Mouse (Mus musculus) large intestine, adult 2 months (tissue): ENCODE measurements around the gene Pdcd2l. TPM values are rescaled to one million over a fixed set of nuclear protein-coding genes. Genes with fewer than 3 reads are reported as not detected.
"Not testable (repeated sequence)": the region's sequence is repeated elsewhere in the genome, so short reads cannot be mapped to it uniquely, and the experiment has no call there.

Source experiments
- DNase-seq: peaks from one replicate; pipeline ENCODE4 v3.0.0-alpha.2; 2012; ENCODE audit warnings: low read depth, low spot score
- WGBS: fragments of 180-500 bp; shearing (Covaris S2); methylation state at CpG from one replicate; pipeline ENCODE4 v1.1.7; 2018; 5-methylcytosine and 5-hydroxymethylcytosine counted together
- polyA plus RNA-seq: library from polyadenylated mRNA; depleted of rRNA; stranded (reverse); fragments of >200 nt; gene quantifications from 2 replicates; pipeline ENCODE4 v1.2.3, GENCODE M21; 2012

Pdcd2l gene
- polyA plus RNA-seq, 1 experiment = 20.1 TPM

GRCm38 (mm10) chr7:34215481-34215880 is 19.0 kb upstream of the Pdcd2l start:
- no peak for DNase-seq
- 54% methylated on average over 9 of the region's 9 CpGs for WGBS

GRCm38 (mm10) chr7:34214644-34215043 is 18.2 kb upstream of the Pdcd2l start:
- 90% methylated on average over 8 of the region's 8 CpGs for WGBS
- no peak for DNase-seq

- DNase-seq = no peak
- WGBS = 59% methylated on average over 7 of the region's 7 CpGs
Measured at GRCm38 (mm10) chr7:34213281-34213680, 16.8 kb upstream of the Pdcd2l start.

- no peak for DNase-seq
- WGBS = 93% methylated on average over 9 of the region's 9 CpGs
Measured at GRCm38 (mm10) chr7:34208027-34208745, 11.7 kb upstream of the Pdcd2l start.

GRCm38 (mm10) chr7:34206331-34206730 is 9.9 kb upstream of the Pdcd2l start:
- DNase-seq = no peak
- WGBS = 87% methylated on average over 6 of the region's 6 CpGs

- 95% methylated on average over 10 of the region's 10 CpGs for WGBS
- DNase-seq = not testable (repeated sequence)
Measured at GRCm38 (mm10) chr7:34202147-34202546, 5.7 kb upstream of the Pdcd2l start.

GRCm38 (mm10) chr7:34200829-34201228 is 4.4 kb upstream of the Pdcd2l start:
- DNase-seq = no peak
- WGBS = 91% methylated on average over 2 of the region's 2 CpGs

- DNase-seq = no peak
- WGBS = 54% methylated on average over 3 of the region's 3 CpGs
Measured at GRCm38 (mm10) chr7:34198346-34198745, 1.9 kb upstream of the Pdcd2l start.

- WGBS = 37% methylated on average over 3 of the region's 3 CpGs
- DNase-seq = no peak
Measured at GRCm38 (mm10) chr7:34195632-34196031, 829 bp downstream of the Pdcd2l start.

- no peak for DNase-seq
- 88% methylated on average over 6 of the region's 6 CpGs for WGBS
Measured at GRCm38 (mm10) chr7:34192825-34193224, 3.6 kb downstream of the Pdcd2l start.

- 86% methylated on average over 12 of the region's 12 CpGs for WGBS
- no peak for DNase-seq
Measured at GRCm38 (mm10) chr7:34189376-34189989, 7.0 kb downstream of the Pdcd2l start.

GRCm38 (mm10) chr7:34183794-34184193 is 12.7 kb downstream of the Pdcd2l start:
- 90% methylated on average over 3 of the region's 3 CpGs for WGBS
- DNase-seq = no peak

- WGBS = 95% methylated on average over 13 of the region's 13 CpGs
- no peak for DNase-seq
Measured at GRCm38 (mm10) chr7:34183356-34183755, 13.1 kb downstream of the Pdcd2l start.

- WGBS = 85% methylated on average over 6 of the region's 6 CpGs
- DNase-seq = not testable (repeated sequence)
Measured at GRCm38 (mm10) chr7:34176241-34176640, 20.2 kb downstream of the Pdcd2l start.

GRCm38 (mm10) chr7:34172251-34172650 is 24.2 kb downstream of the Pdcd2l start:
- no peak for DNase-seq
- WGBS = 67% methylated on average over 1 of the region's 1 CpGs

GRCm38 (mm10) chr7:34169454-34169853 is 27.0 kb downstream of the Pdcd2l start, which contains the start of gene Uba2:
Gene Uba2 (minus strand): TSS chr7:34169599.
- DNase-seq = no peak
- WGBS = 76% methylated on average over 3 of the region's 3 CpGs

- peak; percentile 54 for DNase-seq
- 11% methylated on average over 30 of the region's 30 CpGs for WGBS
Measured at GRCm38 (mm10) chr7:34168470-34169251, 27.8 kb downstream of the Pdcd2l start.

- DNase-seq = no peak
- WGBS = under 1% methylated on average over 54 of the region's 54 CpGs
Measured at GRCm38 (mm10) chr7:34167766-34168469, 28.5 kb downstream of the Pdcd2l start.

GRCm38 (mm10) chr7:34166850-34167249 is 29.6 kb downstream of the Pdcd2l start:
- DNase-seq = no peak
- 49% methylated on average over 4 of the region's 4 CpGs for WGBS

GRCm38 (mm10) chr7:34165999-34166398 is 30.5 kb downstream of the Pdcd2l start:
- DNase-seq = no peak
- WGBS = 62% methylated on average over 3 of the region's 3 CpGs
